Mouse (Mus musculus): ENCODE measurements around the gene Abcb8. TPM values are rescaled to one million over a fixed set of nuclear protein-coding genes. Genes with fewer than 3 reads are reported as not detected.

The Abcb8 gene
- polyA plus RNA-seq, 1 experiment from 2014 or later = 45.8 TPM

- DNase-seq (ENCODE audit: low spot score) (no peak), ATAC-seq (ENCODE audit: insufficient read depth, low FRiP score, low TSS enrichment) (no peak)
- WGBS = 89% methylated on average over 7 of the region's 7 CpGs
- H3K9me3 ChIP-seq (ENCODE audit: control insufficient read depth, low read length) = no peaks in the 10 kb centered on the region
- no peak overlapping the region for H3K27ac ChIP-seq (ENCODE audit: low read depth, low read length)
- H3K36me3 ChIP-seq (ENCODE audit: control insufficient read depth, insufficient read depth, low read length) = no peaks in the 10 kb centered on the region
- no peak overlapping the region for H3K4me2 ChIP-seq (ENCODE audit: low read depth)
- no peaks in the 10 kb centered on the region for H3K27me3 ChIP-seq (ENCODE audit: control insufficient read depth, insufficient read depth, low read length)
- H3K4me3 ChIP-seq (ENCODE audit: low read depth, low read length) = no peak overlapping the region
- no peaks in the 10 kb centered on the region for H3K4me1 ChIP-seq (ENCODE audit: control insufficient read depth, insufficient read depth, low read length)
- H3K9ac ChIP-seq (ENCODE audit: low read length) = no peak overlapping the region
Observed at GRCm38 (mm10) chr5:24374666-24375328, 18.7 kb upstream of the Abcb8 start.

GRCm38 (mm10) chr5:24378700-24379099 lies 14.8 kb upstream of the Abcb8 start:
- Histone ChIP-seq H3K9me3 (ENCODE audit: control insufficient read depth, low read length) (no peaks in the 10 kb centered on the region), H3K4me2 (ENCODE audit: low read depth) (no peak overlapping the region), H3K4me3 (ENCODE audit: low read depth, low read length) (no peak overlapping the region), H3K27ac (ENCODE audit: low read depth, low read length) (no peak overlapping the region), H3K4me1 (ENCODE audit: control insufficient read depth, insufficient read depth, low read length) (no peaks in the 10 kb centered on the region; the same call in 1 of the 2 replicates), H3K27me3 (ENCODE audit: control insufficient read depth, insufficient read depth, low read length) (no peaks in the 10 kb centered on the region), H3K36me3 (ENCODE audit: control insufficient read depth, insufficient read depth, low read length) (no peaks in the 10 kb centered on the region), H3K9ac (ENCODE audit: low read length) (no peak overlapping the region)
- ATAC-seq (ENCODE audit: insufficient read depth, low FRiP score, low TSS enrichment) (no peak), DNase-seq (ENCODE audit: low spot score) (no peak)
- WGBS = 84% methylated on average over 2 of the region's 2 CpGs

GRCm38 (mm10) chr5:24379501-24379900 lies 14.0 kb upstream of the Abcb8 start:
- no peaks in the 10 kb centered on the region for H3K9me3 ChIP-seq (ENCODE audit: control insufficient read depth, low read length)
- H3K4me3 ChIP-seq (ENCODE audit: low read depth, low read length) = no peak overlapping the region
- H3K4me2 ChIP-seq (ENCODE audit: low read depth) = no peak overlapping the region
- peaks cover 2% of the 10 kb centered on the region; the same call in 1 of the 2 replicates for H3K4me1 ChIP-seq (ENCODE audit: control insufficient read depth, insufficient read depth, low read length)
- ATAC-seq (ENCODE audit: insufficient read depth, low FRiP score, low TSS enrichment) (no peak), DNase-seq (ENCODE audit: low spot score) (no peak)
- WGBS = 74% methylated on average over 4 of the region's 4 CpGs
- H3K27ac ChIP-seq (ENCODE audit: low read depth, low read length) = no peak overlapping the region
- H3K9ac ChIP-seq (ENCODE audit: low read length) = no peak overlapping the region
- H3K36me3 ChIP-seq (ENCODE audit: control insufficient read depth, insufficient read depth, low read length) = no peaks in the 10 kb centered on the region
- H3K27me3 ChIP-seq (ENCODE audit: control insufficient read depth, insufficient read depth, low read length) = no peaks in the 10 kb centered on the region

- WGBS = 95% methylated on average over 4 of the region's 4 CpGs
- H3K4me3 ChIP-seq (ENCODE audit: low read depth, low read length) = no peak overlapping the region
- no peak overlapping the region for H3K4me2 ChIP-seq (ENCODE audit: low read depth)
- no peak overlapping the region for H3K9ac ChIP-seq (ENCODE audit: low read length)
- H3K27ac ChIP-seq (ENCODE audit: low read depth, low read length) = no peak overlapping the region
- no peaks in the 10 kb centered on the region for H3K9me3 ChIP-seq (ENCODE audit: control insufficient read depth, low read length)
- ATAC-seq (ENCODE audit: insufficient read depth, low FRiP score, low TSS enrichment) (no peak), DNase-seq (ENCODE audit: low spot score) (no peak)
- H3K36me3 ChIP-seq (ENCODE audit: control insufficient read depth, insufficient read depth, low read length) = no peaks in the 10 kb centered on the region
- peaks cover 2% of the 10 kb centered on the region; the same call in 1 of the 2 replicates for H3K4me1 ChIP-seq (ENCODE audit: control insufficient read depth, insufficient read depth, low read length)
- no peaks in the 10 kb centered on the region for H3K27me3 ChIP-seq (ENCODE audit: control insufficient read depth, insufficient read depth, low read length)
Observed at GRCm38 (mm10) chr5:24380499-24380898, 13.0 kb upstream of the Abcb8 start.

- DNase-seq (ENCODE audit: low spot score) = no peak
- H3K4me1 ChIP-seq (ENCODE audit: control insufficient read depth, insufficient read depth, low read length) = peaks cover 2% of the 10 kb centered on the region; the same call in 1 of the 2 replicates
- no peak for ATAC-seq (ENCODE audit: insufficient read depth, low FRiP score, low TSS enrichment)
- H3K27ac ChIP-seq (ENCODE audit: low read depth, low read length) = no peak overlapping the region
- 75% methylated on average over 6 of the region's 6 CpGs for WGBS
- H3K4me2 ChIP-seq (ENCODE audit: low read depth) = no peak overlapping the region
- H3K9me3 ChIP-seq (ENCODE audit: control insufficient read depth, low read length) = no peaks in the 10 kb centered on the region
- no peak overlapping the region for H3K9ac ChIP-seq (ENCODE audit: low read length)
- peaks cover 7% of the 10 kb centered on the region for H3K27me3 ChIP-seq (ENCODE audit: control insufficient read depth, insufficient read depth, low read length)
- no peaks in the 10 kb centered on the region for H3K36me3 ChIP-seq (ENCODE audit: control insufficient read depth, insufficient read depth, low read length)
- no peak overlapping the region for H3K4me3 ChIP-seq (ENCODE audit: low read depth, low read length)
Observed at GRCm38 (mm10) chr5:24381486-24381885, 12.0 kb upstream of the Abcb8 start.

- peaks cover 7% of the 10 kb centered on the region; the same call in 1 of the 2 replicates for H3K4me1 ChIP-seq (ENCODE audit: control insufficient read depth, insufficient read depth, low read length)
- WGBS = 69% methylated on average over 2 of the region's 2 CpGs
Observed at GRCm38 (mm10) chr5:24381988-24382387, 11.5 kb upstream of the Abcb8 start.

GRCm38 (mm10) chr5:24383026-24383859 lies 10.2 kb upstream of the Abcb8 start:
- peaks cover 15% of the 10 kb centered on the region for H3K4me1 ChIP-seq (ENCODE audit: control insufficient read depth, insufficient read depth, low read length)
- H3K9ac ChIP-seq (ENCODE audit: low read length) = peak overlapping the region; percentile 36

More at GRCm38 (mm10) chr5:24381988-24382387, 11.5 kb upstream of the Abcb8 start:
- Histone ChIP-seq H3K9ac (ENCODE audit: low read length) (no peak overlapping the region), H3K27me3 (ENCODE audit: control insufficient read depth, insufficient read depth, low read length) (peaks cover 12% of the 10 kb centered on the region), H3K4me2 (ENCODE audit: low read depth) (no peak overlapping the region), H3K36me3 (ENCODE audit: control insufficient read depth, insufficient read depth, low read length) (no peaks in the 10 kb centered on the region), H3K27ac (ENCODE audit: low read depth, low read length) (no peak overlapping the region), H3K9me3 (ENCODE audit: control insufficient read depth, low read length) (no peaks in the 10 kb centered on the region), H3K4me3 (ENCODE audit: low read depth, low read length) (no peak overlapping the region)
- DNase-seq (ENCODE audit: low spot score) (no peak), ATAC-seq (ENCODE audit: insufficient read depth, low FRiP score, low TSS enrichment) (no peak)

GRCm38 (mm10) chr5:24384407-24384806 lies 9.1 kb upstream of the Abcb8 start:
- DNase-seq (ENCODE audit: low spot score) (no peak), ATAC-seq (ENCODE audit: insufficient read depth, low FRiP score, low TSS enrichment) (no peak)
- no peak overlapping the region for H3K4me3 ChIP-seq (ENCODE audit: low read depth, low read length)
- no peak overlapping the region for H3K9ac ChIP-seq (ENCODE audit: low read length)
- H3K27me3 ChIP-seq (ENCODE audit: control insufficient read depth, insufficient read depth, low read length) = peaks cover 29% of the 10 kb centered on the region
- WGBS = 69% methylated on average over 6 of the region's 6 CpGs
- H3K27ac ChIP-seq (ENCODE audit: low read depth, low read length) = no peak overlapping the region
- H3K4me1 ChIP-seq (ENCODE audit: control insufficient read depth, insufficient read depth, low read length) = peaks cover 17% of the 10 kb centered on the region
- no peak overlapping the region for H3K4me2 ChIP-seq (ENCODE audit: low read depth)
- H3K36me3 ChIP-seq (ENCODE audit: control insufficient read depth, insufficient read depth, low read length) = no peaks in the 10 kb centered on the region
- no peaks in the 10 kb centered on the region for H3K9me3 ChIP-seq (ENCODE audit: control insufficient read depth, low read length)

More at GRCm38 (mm10) chr5:24383026-24383859, 10.2 kb upstream of the Abcb8 start:
- WGBS = under 1% methylated on average over 34 of the region's 34 CpGs
- Histone ChIP-seq H3K4me3 (ENCODE audit: low read depth, low read length) (peak overlapping the region; percentile 38), H3K4me2 (ENCODE audit: low read depth) (peak overlapping the region; percentile 67), H3K27ac (ENCODE audit: low read depth, low read length) (no peak overlapping the region), H3K27me3 (ENCODE audit: control insufficient read depth, insufficient read depth, low read length) (peaks cover 24% of the 10 kb centered on the region), H3K36me3 (ENCODE audit: control insufficient read depth, insufficient read depth, low read length) (no peaks in the 10 kb centered on the region), H3K9me3 (ENCODE audit: control insufficient read depth, low read length) (no peaks in the 10 kb centered on the region)
- ATAC-seq (ENCODE audit: insufficient read depth, low FRiP score, low TSS enrichment) (peak; percentile 83), DNase-seq (ENCODE audit: low spot score) (peak; percentile 93)
